9 mouse cellular contexts compared by ENCODE assay signal in the genomic region with DNA sequence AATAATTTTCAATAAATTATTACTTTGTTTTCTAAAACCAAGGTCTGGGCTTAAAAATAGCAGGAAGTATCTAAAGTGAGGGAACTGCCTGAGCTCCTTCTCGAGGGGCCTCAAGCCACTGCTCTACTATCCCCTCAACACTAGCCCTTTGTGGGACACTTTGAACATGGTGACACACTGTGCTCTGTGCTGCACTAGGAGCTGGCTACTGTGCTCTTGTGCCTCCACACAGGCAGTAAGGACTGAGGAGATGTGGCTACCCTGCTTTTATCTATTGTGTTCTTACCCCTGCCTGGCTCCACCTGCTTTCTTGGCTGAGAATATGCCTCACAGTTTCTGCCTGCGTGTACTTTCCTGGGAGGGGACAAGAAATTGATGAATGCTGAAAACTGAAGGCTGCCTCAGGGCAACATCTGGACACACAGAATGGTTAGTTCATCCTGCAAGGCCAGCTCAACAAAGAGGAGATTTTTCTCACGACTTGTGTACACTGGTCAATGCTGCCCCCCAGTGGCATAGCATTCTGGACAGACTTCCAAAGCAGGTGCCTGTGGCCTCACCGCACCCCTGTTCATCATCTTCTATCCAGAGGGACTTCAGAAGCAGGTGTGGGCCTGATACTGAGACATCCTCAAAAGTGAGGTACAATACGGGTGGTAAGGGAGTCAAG.
DNase-seq lines count a peak whose midpoint lies in the region; ATAC-seq and TF ChIP-seq lines count a peak whose summit lies in the region.
"Had no signal": no experiment of that assay in that cellular context is flagged by ENCODE, and none has a peak within 500 bp of the region (broad histone marks: within the 10 kb centered on the region; RNA-seq: fewer than 3 reads in every experiment).

No protein-coding gene starts in this region.

- H3K4me2 ChIP-seq in midbrain, postnatal 0 days (ENCODE audit: low read depth, low read length, poor library complexity, severe bottlenecking), result no peak overlapping the region
- H3K4me2 ChIP-seq: stomach, embryonic 15.5 days had no signal

- intact Hi-C loops in heart, adult 2 months (cut with DNase I), result loop anchor here (1.0 kb wide), 1 partner anchor 56 kb away; no protein-coding TSS in a partner anchor
- intact Hi-C loops in heart, postnatal 25 days (cut with DNase I), result loop anchor here (5.0 kb wide), 1 partner anchor 208 kb away; no protein-coding TSS in a partner anchor
- intact Hi-C loops in gastrocnemius, adult 2 months (cut with DNase I), result loop anchor here (1.0 kb wide), 1 partner anchor 55 kb away; no protein-coding TSS in a partner anchor
- intact Hi-C loops in left cerebral cortex, adult 2 months (cut with DNase I), result loop anchor here (5.0 kb wide), 4 partner anchors 212 to 483 kb away; no protein-coding TSS in a partner anchor

- H3K36me3 ChIP-seq in heart, adult 2 months (ENCODE audit: control insufficient read depth, insufficient read depth, low read length), result no peaks in the 10 kb centered on the region
- peaks cover 18% of the 10 kb centered on the region for H3K36me3 ChIP-seq in ES-Bruce4 (ENCODE audit: control insufficient read depth, insufficient read depth, low read length, poor library complexity, severe bottlenecking)
- H3K36me3 ChIP-seq in midbrain, postnatal 0 days (ENCODE audit: insufficient read depth, low read length), result peaks cover 58% of the 10 kb centered on the region

- TF ChIP-seq CTCF in heart, adult 2 months (IDR thresholded peaks at IDR 0.05), result peak; percentile 68
- TF ChIP-seq CTCF in ES-Bruce4 (IDR thresholded peaks at IDR 0.05; ENCODE audit: low read depth, low read length), result peak; percentile 54
- peak; percentile 61 for TF ChIP-seq CTCF in gastrocnemius, adult 2 months (IDR thresholded peaks at IDR 0.05)
- TF ChIP-seq CTCF in left cerebral cortex, adult 2 months (IDR thresholded peaks at IDR 0.05), result peak; percentile 69
- peak; percentile 83 for TF ChIP-seq CTCF in midbrain, postnatal 0 days (IDR thresholded peaks at IDR 0.05)

- no peaks in the 10 kb centered on the region for H3K9me3 ChIP-seq in ES-Bruce4 (replicated peaks; ENCODE audit: control insufficient read depth, insufficient read depth, low read length, poor library complexity, severe bottlenecking)
- no peaks in the 10 kb centered on the region for H3K9me3 ChIP-seq in midbrain, postnatal 0 days (ENCODE audit: low read length)
- H3K9me3 ChIP-seq: stomach, embryonic 15.5 days had no signal

- no peak for TF ChIP-seq EP300 in heart, adult 2 months (IDR thresholded peaks at IDR 0.05; ENCODE audit: insufficient read depth, low read depth, low read length)
- TF ChIP-seq EP300 in ES-Bruce4 (IDR thresholded peaks at IDR 0.05; ENCODE audit: insufficient read depth, low read depth, low read length), result no peak

- peak; percentile 14 to 48 for DNase-seq in heart, adult 2 months
- no peak for DNase-seq in heart, postnatal 25 days (ENCODE audit: low spot score)
- peak; percentile 41 for DNase-seq in cerebellum, adult 8-10 months
- DNase-seq in gastrocnemius, adult 2 months, result peak; percentile 63
- DNase-seq in left cerebral cortex, adult 2 months (ENCODE audit: extremely low spot score in 1 of 2, low spot score in 2 of 2), result peak; percentile 59 to 64
- DNase-seq in midbrain, postnatal 0 days (ENCODE audit: low spot score), result peak; percentile 75
- DNase-seq in yolk sac, embryonic 10.5 days (ENCODE audit: low spot score), result peak; percentile 16

- 63% methylated on average over 5 of the region's 5 CpGs for WGBS in heart, adult 2 months
- WGBS in midbrain, postnatal 0 days, result 58% methylated on average over 5 of the region's 5 CpGs

- no peak overlapping the region for H3K4me3 ChIP-seq in heart, adult 2 months
- H3K4me3 ChIP-seq in ES-Bruce4 (ENCODE audit: low read depth, low read length), result no peak overlapping the region
- no peak overlapping the region for H3K4me3 ChIP-seq in gastrocnemius, adult 2 months
- no peak overlapping the region for H3K4me3 ChIP-seq in left cerebral cortex, adult 2 months
- no peak overlapping the region for H3K4me3 ChIP-seq in midbrain, postnatal 0 days (ENCODE audit: low read depth, low read length)
- H3K4me3 ChIP-seq: stomach, embryonic 15.5 days had no signal

- H3K4me1 ChIP-seq in heart, adult 2 months (ENCODE audit: control insufficient read depth, insufficient read depth, low read length), result no peaks in the 10 kb centered on the region
- H3K4me1 ChIP-seq in ES-Bruce4 (ENCODE audit: control insufficient read depth, insufficient read depth, low read length), result no peaks in the 10 kb centered on the region
- H3K4me1 ChIP-seq in midbrain, postnatal 0 days (ENCODE audit: insufficient read depth, low read length), result no peaks in the 10 kb centered on the region
- H3K4me1 ChIP-seq: stomach, embryonic 15.5 days had no signal

- H3K27ac ChIP-seq in heart, adult 2 months, result no peak overlapping the region
- no peak overlapping the region for H3K27ac ChIP-seq in ES-Bruce4 (ENCODE audit: insufficient read depth, low read length)
- H3K27ac ChIP-seq in gastrocnemius, adult 2 months, result no peak overlapping the region; the same call in 1 of the 2 replicates
- H3K27ac ChIP-seq in left cerebral cortex, adult 2 months, result no peak overlapping the region
- no peak overlapping the region for H3K27ac ChIP-seq in midbrain, postnatal 0 days (ENCODE audit: low read depth, low read length)
- H3K27ac ChIP-seq: stomach, embryonic 15.5 days had no signal

- no peaks in the 10 kb centered on the region for H3K79me2 ChIP-seq in heart, adult 2 months (replicated peaks; ENCODE audit: control insufficient read depth, insufficient read depth, low read length)

- no peak for TF ChIP-seq POLR2A in heart, adult 2 months (IDR thresholded peaks at IDR 0.05; ENCODE audit: insufficient read depth, low read depth, low read length)
- TF ChIP-seq POLR2A in ES-Bruce4 (IDR thresholded peaks at IDR 0.05; ENCODE audit: insufficient read depth, low read length), result no peak

- no peak overlapping the region for H3K9ac ChIP-seq in heart, adult 2 months (ENCODE audit: low read depth, low read length)
- no peak overlapping the region for H3K9ac ChIP-seq in ES-Bruce4 (ENCODE audit: low read depth, poor library complexity, severe bottlenecking)
- H3K9ac ChIP-seq in midbrain, postnatal 0 days (replicated peaks; ENCODE audit: low read length, poor library complexity, severe bottlenecking), result no peak overlapping the region
- H3K9ac ChIP-seq: stomach, embryonic 15.5 days had no signal

- no peaks in the 10 kb centered on the region for H3K27me3 ChIP-seq in heart, adult 2 months (ENCODE audit: control insufficient read depth, insufficient read depth, low read length)
- H3K27me3 ChIP-seq in ES-Bruce4 (ENCODE audit: control insufficient read depth, insufficient read depth, low read length, poor library complexity, severe bottlenecking), result no peaks in the 10 kb centered on the region
- no peaks in the 10 kb centered on the region for H3K27me3 ChIP-seq in midbrain, postnatal 0 days (ENCODE audit: insufficient read depth, low read length)
- H3K27me3 ChIP-seq: stomach, embryonic 15.5 days had no signal

- ATAC-seq in midbrain, postnatal 0 days (ENCODE audit: low FRiP score), result peak; percentile 55; the same call in 1 of the 2 replicates
